Mouse (Mus musculus): ENCODE results near the gene Naaa. TPM values are rescaled to one million over a fixed set of nuclear protein-coding genes. Genes with fewer than 3 reads are reported as not detected.

Naaa gene
- polyA plus RNA-seq, 1 experiment from 2014 or later, result 5.3 TPM

- Histone ChIP-seq H3K9me3 (replicated peaks) (no peaks in the 10 kb centered on the region), H3K4me1 (replicated peaks) (no peaks in the 10 kb centered on the region), H3K4me3 (replicated peaks) (no peak within 1 kb of the TSS), H3K4me2 (no peak within 1 kb of the TSS), H3K36me3 (replicated peaks) (no peaks in the 10 kb centered on the region), H3K27me3 (peaks cover 63% of the 10 kb centered on the region), H3K9ac (no peak within 1 kb of the TSS), H3K27ac (replicated peaks) (no peak within 1 kb of the TSS)
- no peak for ATAC-seq (ENCODE audit: insufficient read depth)
- WGBS (ENCODE audit: insufficient replicate concordance), result 21% methylated on average over 6 of the region's 6 CpGs
Observed at GRCm38 (mm10) chr5:92256218-92256617, 21.8 kb downstream of the Naaa start, which contains the start of gene Ppef2. Gene Ppef2 (minus strand): TSS chr5:92256278.

- Histone ChIP-seq H3K9ac (no peak overlapping the region), H3K9me3 (replicated peaks) (no peaks in the 10 kb centered on the region), H3K36me3 (replicated peaks) (no peaks in the 10 kb centered on the region), H3K4me2 (no peak overlapping the region), H3K27ac (replicated peaks) (no peak overlapping the region), H3K4me1 (replicated peaks) (no peaks in the 10 kb centered on the region), H3K4me3 (replicated peaks) (no peak overlapping the region), H3K27me3 (peaks cover 62% of the 10 kb centered on the region)
- no peak for ATAC-seq (ENCODE audit: insufficient read depth)
- 28% methylated on average over 6 of the region's 6 CpGs for WGBS (ENCODE audit: insufficient replicate concordance)
Observed at GRCm38 (mm10) chr5:92254476-92254875, 23.5 kb downstream of the Naaa start.

GRCm38 (mm10) chr5:92252797-92253343 lies 25.1 kb downstream of the Naaa start:
- no peak for ATAC-seq (ENCODE audit: insufficient read depth)
- WGBS (ENCODE audit: insufficient replicate concordance), result 27% methylated on average over 18 of the region's 18 CpGs
- no peak overlapping the region for H3K27ac ChIP-seq (replicated peaks)
- no peaks in the 10 kb centered on the region for H3K4me1 ChIP-seq (replicated peaks)
- H3K27me3 ChIP-seq, result peaks cover 63% of the 10 kb centered on the region
- no peak overlapping the region for H3K4me2 ChIP-seq
- H3K9ac ChIP-seq, result no peak overlapping the region
- H3K36me3 ChIP-seq (replicated peaks), result no peaks in the 10 kb centered on the region
- H3K4me3 ChIP-seq (replicated peaks), result no peak overlapping the region
- H3K9me3 ChIP-seq (replicated peaks), result no peaks in the 10 kb centered on the region

- no peaks in the 10 kb centered on the region for H3K4me1 ChIP-seq (replicated peaks)
- H3K9ac ChIP-seq, result no peak overlapping the region
- no peak overlapping the region for H3K4me2 ChIP-seq
- H3K4me3 ChIP-seq (replicated peaks), result no peak overlapping the region
- 73% methylated on average over 6 of the region's 6 CpGs for WGBS (ENCODE audit: insufficient replicate concordance)
- H3K9me3 ChIP-seq (replicated peaks), result no peaks in the 10 kb centered on the region
- no peak for ATAC-seq (ENCODE audit: insufficient read depth)
- no peaks in the 10 kb centered on the region for H3K36me3 ChIP-seq (replicated peaks)
- H3K27ac ChIP-seq (replicated peaks), result no peak overlapping the region
- peaks cover 61% of the 10 kb centered on the region for H3K27me3 ChIP-seq
Observed at GRCm38 (mm10) chr5:92252031-92252430, 25.9 kb downstream of the Naaa start.

- no peak for ATAC-seq (ENCODE audit: insufficient read depth)
- Histone ChIP-seq H3K4me3 (replicated peaks) (no peak overlapping the region), H3K4me2 (no peak overlapping the region), H3K4me1 (replicated peaks) (no peaks in the 10 kb centered on the region), H3K27me3 (peaks cover 53% of the 10 kb centered on the region), H3K36me3 (replicated peaks) (no peaks in the 10 kb centered on the region), H3K9ac (no peak overlapping the region), H3K27ac (replicated peaks) (no peak overlapping the region), H3K9me3 (replicated peaks) (no peaks in the 10 kb centered on the region)
- WGBS (ENCODE audit: insufficient replicate concordance), result 55% methylated on average over 11 of the region's 11 CpGs
Observed at GRCm38 (mm10) chr5:92248614-92249013, 29.4 kb downstream of the Naaa start.

GRCm38 (mm10) chr5:92245483-92245882 lies 32.5 kb downstream of the Naaa start:
- H3K9ac ChIP-seq, result no peak overlapping the region
- no peak overlapping the region for H3K4me2 ChIP-seq
- H3K27ac ChIP-seq (replicated peaks), result no peak overlapping the region
- no peaks in the 10 kb centered on the region for H3K4me1 ChIP-seq (replicated peaks)
- no peaks in the 10 kb centered on the region for H3K9me3 ChIP-seq (replicated peaks)
- 13% methylated on average over 9 of the region's 9 CpGs for WGBS (ENCODE audit: insufficient replicate concordance)
- no peaks in the 10 kb centered on the region for H3K36me3 ChIP-seq (replicated peaks)
- no peak overlapping the region for H3K4me3 ChIP-seq (replicated peaks)
- peaks cover 59% of the 10 kb centered on the region for H3K27me3 ChIP-seq
- ATAC-seq (ENCODE audit: insufficient read depth), result no peak

GRCm38 (mm10) chr5:92244900-92245299 lies 33.1 kb downstream of the Naaa start:
- Histone ChIP-seq H3K4me3 (replicated peaks) (no peak overlapping the region), H3K4me1 (replicated peaks) (no peaks in the 10 kb centered on the region), H3K36me3 (replicated peaks) (no peaks in the 10 kb centered on the region), H3K27me3 (peaks cover 60% of the 10 kb centered on the region), H3K4me2 (no peak overlapping the region), H3K9me3 (replicated peaks) (no peaks in the 10 kb centered on the region), H3K9ac (no peak overlapping the region), H3K27ac (replicated peaks) (no peak overlapping the region)
- no peak for ATAC-seq (ENCODE audit: insufficient read depth)
- WGBS (ENCODE audit: insufficient replicate concordance), result 80% methylated on average over 2 of the region's 2 CpGs

- Histone ChIP-seq H3K36me3 (replicated peaks) (no peaks in the 10 kb centered on the region), H3K4me2 (no peak overlapping the region), H3K9me3 (replicated peaks) (no peaks in the 10 kb centered on the region), H3K4me1 (replicated peaks) (no peaks in the 10 kb centered on the region), H3K27ac (replicated peaks) (no peak overlapping the region), H3K4me3 (replicated peaks) (no peak overlapping the region), H3K27me3 (peaks cover 57% of the 10 kb centered on the region), H3K9ac (no peak overlapping the region)
- WGBS (ENCODE audit: insufficient replicate concordance), result 71% methylated on average over 12 of the region's 12 CpGs
- no peak for ATAC-seq (ENCODE audit: insufficient read depth)
Observed at GRCm38 (mm10) chr5:92240769-92241168, 37.2 kb downstream of the Naaa start.

GRCm38 (mm10) chr5:92239333-92240232 lies 38.4 kb downstream of the Naaa start:
- WGBS (ENCODE audit: insufficient replicate concordance), result 37% methylated on average over 29 of the region's 29 CpGs
- ATAC-seq (ENCODE audit: insufficient read depth), result no peak
- Histone ChIP-seq H3K4me1 (replicated peaks) (no peaks in the 10 kb centered on the region), H3K27ac (replicated peaks) (no peak overlapping the region), H3K27me3 (peaks cover 50% of the 10 kb centered on the region), H3K36me3 (replicated peaks) (no peaks in the 10 kb centered on the region), H3K9ac (no peak overlapping the region), H3K4me2 (no peak overlapping the region), H3K9me3 (replicated peaks) (no peaks in the 10 kb centered on the region), H3K4me3 (replicated peaks) (no peak overlapping the region)

GRCm38 (mm10) chr5:92234939-92235557 lies 42.9 kb downstream of the Naaa start:
- H3K4me2 ChIP-seq, result no peak overlapping the region
- no peak overlapping the region for H3K27ac ChIP-seq (replicated peaks)
- ATAC-seq (ENCODE audit: insufficient read depth), result no peak
- no peaks in the 10 kb centered on the region for H3K36me3 ChIP-seq (replicated peaks)
- H3K9me3 ChIP-seq (replicated peaks), result no peaks in the 10 kb centered on the region
- WGBS (ENCODE audit: insufficient replicate concordance), result 7% methylated on average over 5 of the region's 5 CpGs
- H3K9ac ChIP-seq, result no peak overlapping the region
- H3K27me3 ChIP-seq, result peaks cover 52% of the 10 kb centered on the region
- no peak overlapping the region for H3K4me3 ChIP-seq (replicated peaks)
- H3K4me1 ChIP-seq (replicated peaks), result no peaks in the 10 kb centered on the region

- WGBS (ENCODE audit: insufficient replicate concordance), result 42% methylated on average over 4 of the region's 4 CpGs
Observed at GRCm38 (mm10) chr5:92233366-92233765, 44.6 kb downstream of the Naaa start.

More at GRCm38 (mm10) chr5:92233366-92233765, 44.6 kb downstream of the Naaa start:
- ATAC-seq (ENCODE audit: insufficient read depth), result no peak
- no peaks in the 10 kb centered on the region for H3K9me3 ChIP-seq (replicated peaks)
- H3K27ac ChIP-seq (replicated peaks), result no peak overlapping the region
- no peak overlapping the region for H3K4me3 ChIP-seq (replicated peaks)
- no peak overlapping the region for H3K9ac ChIP-seq
- no peaks in the 10 kb centered on the region for H3K36me3 ChIP-seq (replicated peaks)
- peaks cover 44% of the 10 kb centered on the region for H3K27me3 ChIP-seq
- no peaks in the 10 kb centered on the region for H3K4me1 ChIP-seq (replicated peaks)
- no peak overlapping the region for H3K4me2 ChIP-seq
